Mouse (Mus musculus) G1E-ER4 (cell line): ENCODE data around the gene Gm7138. TPM values are rescaled to one million over a fixed set of nuclear protein-coding genes. Genes with fewer than 3 reads are reported as not detected.
"Not testable (repeated sequence)": the region's sequence is repeated elsewhere in the genome, so short reads cannot be mapped to it uniquely, and the experiment has no call there.

ENCODE experiments used
- GATA1 ChIP-seq: IDR thresholded peaks from one replicate; pipeline ENCODE4 v1.8.0; 2012; ENCODE audit warnings: low read length, inconsistent platforms
- polyA plus RNA-seq: library from polyadenylated mRNA; stranded (reverse); fragments of >175 nt; gene quantifications from 2 replicates; pipeline ENCODE4 v1.2.3, GENCODE M21; 2012

Gene Gm7138
- polyA plus RNA-seq: not detected in 2 replicates

GRCm38 (mm10) chr10:77776844-77777243 lies at the start of gene Gm7138:
Gm7138 (minus strand) TSS chr10:77776944.
- TF ChIP-seq GATA1: not testable (repeated sequence)

- no peak for TF ChIP-seq GATA1
Measured at GRCm38 (mm10) chr10:77819203-77819602, 42.5 kb upstream of the Gm7138 start.

- no peak for TF ChIP-seq GATA1
Measured at GRCm38 (mm10) chr10:77818523-77818922, 41.8 kb upstream of the Gm7138 start.

- TF ChIP-seq GATA1: no peak
Measured at GRCm38 (mm10) chr10:77815514-77815913, 38.8 kb upstream of the Gm7138 start.

GRCm38 (mm10) chr10:77814382-77814781 lies 37.6 kb upstream of the Gm7138 start, which contains the start of gene Gm2696:
Gm2696 (plus strand) TSS chr10:77814682.
- no peak for TF ChIP-seq GATA1

GRCm38 (mm10) chr10:77811743-77812142 lies 35.0 kb upstream of the Gm7138 start, which contains the start of gene Gm9507:
Gm9507 (minus strand) TSS chr10:77811843.
- no peak for TF ChIP-seq GATA1

- TF ChIP-seq GATA1: no peak
Measured at GRCm38 (mm10) chr10:77804095-77804494, 27.4 kb upstream of the Gm7138 start.

- no peak for TF ChIP-seq GATA1
Measured at GRCm38 (mm10) chr10:77798921-77799508, 22.3 kb upstream of the Gm7138 start, which contains the start of gene Gm19668. Gm19668 (minus strand) TSS chr10:77799133.

GRCm38 (mm10) chr10:77797677-77798076 lies 20.9 kb upstream of the Gm7138 start:
- TF ChIP-seq GATA1: no peak

GRCm38 (mm10) chr10:77794976-77795375 lies 18.2 kb upstream of the Gm7138 start, which contains the start of gene Gm9639:
Gm9639 (minus strand) TSS chr10:77795076.
- no peak for TF ChIP-seq GATA1

GRCm38 (mm10) chr10:77788621-77789020 lies 11.9 kb upstream of the Gm7138 start:
- no peak for TF ChIP-seq GATA1

GRCm38 (mm10) chr10:77787876-77788275 lies 11.1 kb upstream of the Gm7138 start, which contains the start of gene Gm7137:
Gm7137 (minus strand) TSS chr10:77788200.
- not testable (repeated sequence) for TF ChIP-seq GATA1

GRCm38 (mm10) chr10:77782442-77782841 lies 5.7 kb upstream of the Gm7138 start, which contains the start of gene Gm3250:
Gm3250 (minus strand) TSS chr10:77782542.
- TF ChIP-seq GATA1: not testable (repeated sequence)

GRCm38 (mm10) chr10:77771225-77771624 lies 5.5 kb downstream of the Gm7138 start, which contains the start of gene Gm3238:
Gm3238 (minus strand) TSS chr10:77771325.
- not testable (repeated sequence) for TF ChIP-seq GATA1

GRCm38 (mm10) chr10:77769727-77770126 lies 7.0 kb downstream of the Gm7138 start:
- TF ChIP-seq GATA1: no peak

GRCm38 (mm10) chr10:77759582-77759981 lies 17.2 kb downstream of the Gm7138 start, which contains the start of gene Gm3233:
Gm3233 (minus strand) TSS chr10:77759682.
- TF ChIP-seq GATA1: not testable (repeated sequence)

- no peak for TF ChIP-seq GATA1
Measured at GRCm38 (mm10) chr10:77753448-77753847, 23.3 kb downstream of the Gm7138 start.
